Mouse (Mus musculus) testis, adult 2 months (tissue): Measurements from ENCODE around the gene Wsb1. TPM values are rescaled to one million over a fixed set of nuclear protein-coding genes. Genes with fewer than 3 reads are reported as not detected.

Source experiments
- H3K27ac ChIP-seq: fragments of 200-500 bp; 2 replicates; pipeline ENCODE4 v1.5.1; 2012; ENCODE audit warnings: low read depth, low read length; ENCODE audit not compliant: control insufficient read depth, insufficient read depth
- H3K27me3 ChIP-seq: fragments of 200-500 bp; 2 replicates; pipeline ENCODE4 v1.6.1; 2012; ENCODE audit warnings: mild to moderate bottlenecking, low read length, moderate library complexity; ENCODE audit not compliant: control insufficient read depth, insufficient read depth
- H3K36me3 ChIP-seq: fragments of 200-500 bp; 2 replicates; pipeline ENCODE4 v1.6.1; 2012; ENCODE audit warnings: mild to moderate bottlenecking, low read length; ENCODE audit not compliant: control insufficient read depth, insufficient read depth
- H3K4me1 ChIP-seq: fragments of 200-500 bp; 2 replicates; pipeline ENCODE4 v1.6.1; 2012; ENCODE audit warnings: low read length; ENCODE audit not compliant: control insufficient read depth, insufficient read depth
- H3K4me3 ChIP-seq: fragments of 200-500 bp; 2 replicates; pipeline ENCODE4 v1.5.1; 2012; ENCODE audit warnings: low read depth, mild to moderate bottlenecking, low read length, moderate library complexity, mixed read lengths; ENCODE audit not compliant: control insufficient read depth
- CTCF ChIP-seq: fragments of 200-500 bp; IDR thresholded peaks from 2 replicates; pipeline ENCODE4 v1.5.1; 2012; ENCODE audit warnings: low read depth, mild to moderate bottlenecking, inconsistent platforms, low read length, moderate library complexity; ENCODE audit not compliant: control insufficient read depth, insufficient read depth, insufficient replicate concordance
- POLR2A ChIP-seq: fragments of 200-500 bp; IDR thresholded peaks from 2 replicates; pipeline ENCODE4 v1.6.1; 2012; ENCODE audit warnings: low read depth, mild to moderate bottlenecking, inconsistent platforms, low read length, moderate library complexity; ENCODE audit not compliant: control insufficient read depth
- polyA plus RNA-seq: library from polyadenylated mRNA; depleted of rRNA; stranded (reverse); fragments of >200 nt; gene quantifications from 2 replicates; pipeline ENCODE4 v1.2.3, GENCODE M21; 2012

Gene Wsb1
- polyA plus RNA-seq, 1 experiment, result 14.2 TPM

DNA sequence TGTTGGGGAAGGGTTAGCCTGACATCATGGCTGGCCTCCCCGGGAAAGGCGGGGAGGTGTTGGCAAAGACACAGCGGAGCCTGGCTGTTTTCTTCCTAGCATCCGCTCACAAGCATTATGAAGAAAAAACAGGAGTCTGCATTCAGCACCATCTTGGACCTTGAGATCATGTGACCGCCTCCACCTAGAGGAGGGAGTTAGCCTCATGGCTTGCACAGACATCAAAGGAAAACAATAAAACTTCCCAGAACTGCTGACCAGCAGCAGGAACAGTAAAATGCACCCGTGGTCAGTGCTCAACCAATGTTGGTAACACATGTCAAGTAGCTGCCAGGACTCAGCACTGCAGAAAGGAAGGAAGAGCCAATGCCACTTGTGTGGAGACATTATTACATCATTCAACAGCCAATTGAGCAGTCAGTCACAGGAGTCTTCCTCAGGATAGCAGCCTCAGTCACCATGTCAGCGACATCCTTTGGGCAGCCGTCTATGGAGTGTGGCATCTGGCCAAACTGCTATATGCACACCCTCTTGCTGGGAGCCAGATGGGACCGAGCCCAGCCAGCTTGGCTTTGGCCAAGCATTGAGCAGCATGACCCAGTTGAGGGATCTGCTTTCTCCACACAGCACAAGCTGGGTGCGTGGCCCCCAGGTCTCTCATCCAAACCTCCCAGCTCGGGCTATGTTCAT, 24.8 kb downstream of the Wsb1 start:
- no peak for TF ChIP-seq CTCF
- TF ChIP-seq POLR2A, result no peak
- H3K27me3 ChIP-seq, result no peaks in the 10 kb centered on the region
- no peak overlapping the region for H3K27ac ChIP-seq
- no peaks in the 10 kb centered on the region for H3K36me3 ChIP-seq
- peaks cover 3% of the 10 kb centered on the region for H3K4me1 ChIP-seq
- no peak overlapping the region for H3K4me3 ChIP-seq

DNA sequence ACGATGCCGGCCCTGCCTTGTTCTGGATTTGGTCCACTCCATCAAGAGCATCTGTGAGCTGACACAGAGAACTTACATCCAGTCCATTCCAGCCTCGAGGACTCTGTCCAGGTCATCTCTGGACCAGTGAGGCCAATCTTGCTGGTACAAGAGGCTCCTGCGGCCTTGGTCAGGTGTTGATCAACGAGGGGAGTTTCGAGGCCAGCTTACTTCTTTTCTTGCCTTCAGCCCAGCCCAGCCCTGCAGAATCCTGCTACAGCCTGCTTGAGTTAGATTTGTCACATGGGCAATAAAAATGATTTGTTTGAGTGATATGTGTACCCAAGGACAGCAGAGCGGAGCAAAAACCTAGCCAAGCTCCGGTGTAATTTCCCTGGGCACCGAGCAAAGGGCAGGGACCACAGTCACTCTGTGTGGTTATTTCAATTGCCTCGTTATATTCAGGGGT, 25.4 kb downstream of the Wsb1 start:
- Histone ChIP-seq H3K36me3 (no peaks in the 10 kb centered on the region), H3K4me3 (no peak overlapping the region), H3K27me3 (no peaks in the 10 kb centered on the region), H3K27ac (no peak overlapping the region), H3K4me1 (peaks cover 9% of the 10 kb centered on the region)
- TF ChIP-seq POLR2A, result no peak
- TF ChIP-seq CTCF, result no peak

DNA sequence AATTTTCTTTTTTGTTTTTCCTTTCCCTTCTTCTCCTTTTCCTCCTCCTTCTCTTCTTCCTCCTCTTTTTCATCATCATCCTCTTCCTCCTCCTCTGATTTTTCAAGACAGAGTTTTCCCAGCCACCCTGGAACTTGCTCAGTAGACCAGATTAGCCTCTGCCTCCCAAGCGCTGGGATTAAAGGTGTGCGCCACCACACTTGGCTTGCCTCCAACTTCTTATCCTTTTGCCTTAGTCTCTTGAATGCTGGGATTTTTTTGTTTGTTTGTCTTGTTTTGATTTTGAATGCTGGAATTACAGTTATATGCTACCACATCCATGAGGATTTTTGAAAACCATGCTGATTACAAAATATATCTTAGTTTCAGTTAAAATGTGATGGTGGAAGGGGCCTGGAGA, 26.4 kb downstream of the Wsb1 start:
- Histone ChIP-seq H3K27ac (no peak overlapping the region), H3K27me3 (no peaks in the 10 kb centered on the region), H3K36me3 (no peaks in the 10 kb centered on the region), H3K4me1 (peaks cover 12% of the 10 kb centered on the region), H3K4me3 (no peak overlapping the region)
- TF ChIP-seq CTCF (no peak), POLR2A (no peak)

DNA sequence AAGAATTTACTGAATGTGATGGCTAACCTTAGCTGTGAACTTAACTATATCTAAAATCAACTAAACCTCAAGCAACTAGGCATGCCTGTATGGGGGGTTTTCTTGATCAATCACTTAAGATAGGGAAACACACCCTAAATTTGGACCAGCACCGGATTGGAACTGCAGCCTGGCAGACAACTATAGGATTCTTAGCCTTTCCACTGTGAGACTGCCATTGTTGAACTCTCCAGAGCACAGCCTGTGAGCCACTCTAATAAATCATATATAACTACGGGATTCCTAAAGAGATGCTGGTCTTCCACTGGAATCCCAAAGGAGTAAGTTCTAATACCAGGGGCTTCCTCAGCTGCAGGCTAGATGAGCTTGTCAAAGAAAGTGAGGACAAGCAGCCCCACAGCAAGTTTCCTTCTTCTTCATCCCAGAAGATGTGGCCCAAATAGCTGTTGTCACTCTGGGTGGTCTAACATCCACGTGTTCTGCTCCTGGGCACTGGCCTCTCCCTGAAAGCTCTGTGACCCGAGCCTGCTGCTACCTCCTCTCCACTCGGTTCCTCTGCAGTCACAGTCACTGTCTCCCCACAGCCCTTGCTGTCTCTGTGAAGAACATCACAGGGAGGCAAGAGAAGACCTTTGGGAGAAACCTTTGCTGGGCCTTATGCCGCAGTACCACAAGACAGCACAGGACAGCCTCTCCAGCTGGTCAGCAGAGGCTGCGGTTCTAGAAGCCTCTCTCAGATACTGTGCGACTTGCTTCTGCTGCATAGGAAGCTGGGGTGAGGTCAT, 28.9 kb downstream of the Wsb1 start:
- no peaks in the 10 kb centered on the region for H3K27me3 ChIP-seq
- peaks cover 12% of the 10 kb centered on the region for H3K4me1 ChIP-seq
- no peaks in the 10 kb centered on the region for H3K36me3 ChIP-seq
- H3K27ac ChIP-seq, result no peak overlapping the region
- TF ChIP-seq CTCF, result no peak
- H3K4me3 ChIP-seq, result no peak overlapping the region

DNA sequence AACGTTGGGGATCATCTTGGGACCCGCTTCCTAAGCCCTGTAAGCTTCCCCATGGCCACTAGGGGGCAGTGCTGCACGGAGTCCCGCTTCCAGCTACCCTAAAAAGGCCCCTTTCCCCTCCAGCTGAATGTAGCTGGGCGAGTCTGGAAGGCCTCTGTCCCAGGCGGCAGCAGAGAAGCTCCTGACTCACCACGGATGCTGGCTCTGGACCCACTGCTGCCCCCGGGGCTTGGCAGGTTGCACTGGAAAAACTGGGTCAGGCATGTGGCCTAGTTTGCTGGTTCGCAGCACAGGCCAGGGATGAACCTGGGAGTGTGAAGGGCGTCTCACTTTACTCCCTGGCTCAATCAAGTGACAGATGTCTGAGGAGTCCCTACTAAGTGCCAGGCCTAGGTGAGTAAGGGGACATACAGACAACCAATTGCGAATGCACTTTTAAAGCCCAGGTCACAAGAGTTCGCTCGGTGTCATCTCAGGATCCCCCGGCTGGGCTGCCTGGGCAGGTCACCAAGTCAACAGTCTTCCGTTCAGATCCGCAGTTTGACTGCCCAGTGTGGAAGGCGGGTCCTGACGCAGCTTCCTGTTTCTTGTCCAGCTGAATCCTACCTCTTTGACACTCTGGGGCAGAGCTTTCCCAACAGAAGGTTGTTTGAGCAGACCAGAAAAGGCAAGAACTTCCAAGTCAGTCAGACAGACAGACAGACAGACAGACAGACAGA, 29.8 kb downstream of the Wsb1 start:
- TF ChIP-seq CTCF (peak; percentile 99), POLR2A (no peak)
- Histone ChIP-seq H3K27ac (peak overlapping the region; percentile 47), H3K4me3 (peak overlapping the region; percentile 57), H3K4me1 (peaks cover 12% of the 10 kb centered on the region), H3K27me3 (no peaks in the 10 kb centered on the region), H3K36me3 (no peaks in the 10 kb centered on the region)

DNA sequence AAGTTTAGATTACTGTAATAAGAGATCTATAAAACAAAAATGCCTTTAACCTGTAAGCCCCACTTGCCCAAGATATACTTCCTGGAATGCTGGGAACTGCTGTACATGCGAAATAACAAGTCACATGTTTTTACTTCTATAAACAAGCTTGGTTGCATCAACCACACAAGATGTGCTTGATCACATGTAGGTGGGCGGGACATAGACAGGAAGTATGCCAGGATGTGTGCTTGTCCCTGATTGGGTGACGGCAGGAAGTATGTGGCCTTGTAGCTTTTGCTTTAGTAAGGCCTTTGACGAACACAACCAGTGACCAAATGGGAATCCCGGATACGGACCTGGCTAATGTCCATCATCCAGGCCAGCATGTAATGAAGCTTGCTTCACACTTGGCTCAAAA, 31.1 kb downstream of the Wsb1 start:
- H3K4me3 ChIP-seq, result no peak overlapping the region
- H3K27me3 ChIP-seq, result no peaks in the 10 kb centered on the region
- no peaks in the 10 kb centered on the region for H3K36me3 ChIP-seq
- TF ChIP-seq POLR2A (no peak), CTCF (no peak)
- peaks cover 12% of the 10 kb centered on the region for H3K4me1 ChIP-seq
- H3K27ac ChIP-seq, result no peak overlapping the region

DNA sequence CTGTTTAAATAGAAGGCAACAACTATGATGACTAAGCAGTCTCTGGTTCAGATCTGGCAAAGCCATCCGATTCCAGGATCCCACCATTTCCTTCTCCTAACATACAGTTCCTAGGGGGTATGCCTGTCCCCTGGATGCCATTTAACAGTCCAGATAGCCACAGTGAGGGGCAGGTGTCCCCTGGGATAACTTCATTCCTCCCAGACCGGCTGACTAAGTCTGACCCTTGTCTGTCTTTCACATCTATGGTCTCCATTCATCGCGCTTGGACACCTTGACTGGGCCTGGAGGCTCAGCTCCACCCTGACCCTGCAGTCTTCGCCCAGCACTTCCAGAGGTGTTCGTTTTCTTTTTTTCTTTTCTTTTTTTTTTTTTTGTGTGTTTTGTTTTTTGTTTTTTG, 31.8 kb downstream of the Wsb1 start:
- no peaks in the 10 kb centered on the region for H3K27me3 ChIP-seq
- no peak overlapping the region for H3K27ac ChIP-seq
- no peak overlapping the region for H3K4me3 ChIP-seq
- H3K36me3 ChIP-seq, result no peaks in the 10 kb centered on the region
- no peak for TF ChIP-seq POLR2A
- no peak for TF ChIP-seq CTCF
- H3K4me1 ChIP-seq, result peaks cover 12% of the 10 kb centered on the region
